Mouse (Mus musculus) neutrophil, adult 5-6 weeks (primary cell): ENCODE measurements around the gene Anks1. TPM values are rescaled to one million over a fixed set of nuclear protein-coding genes. Genes with fewer than 3 reads are reported as not detected.

ENCODE experiments used
- ATAC-seq: fragments of 151-379, 151-347 bp; 2 replicates; pipeline ENCODE4 v1.8.0; 2017; ENCODE audit warnings: mild to moderate bottlenecking, moderate TSS enrichment; ENCODE audit not compliant: insufficient number of reproducible peaks, poor library complexity, low FRiP score, severe bottlenecking; ENCODE audit errors: extremely low read depth
- total RNA-seq: library from RNA; stranded (forward); fragments of 200-1000 nt; gene quantifications from 2 replicates; pipeline ENCODE4 v1.2.3, GENCODE M21; 2017

Anks1 gene
- total RNA-seq, 1 experiment from 2014 or later, result 31.7 TPM

GRCm38 (mm10) chr17:28009716-28010114, 100.6 kb downstream of the Anks1 start:
- ATAC-seq, result no peak

GRCm38 (mm10) chr17:28010925-28011324, 101.8 kb downstream of the Anks1 start:
- no peak for ATAC-seq

GRCm38 (mm10) chr17:28012851-28013250, 103.7 kb downstream of the Anks1 start:
- no peak for ATAC-seq

GRCm38 (mm10) chr17:28013259-28013875, 104.3 kb downstream of the Anks1 start:
- ATAC-seq, result peak; percentile 86

GRCm38 (mm10) chr17:28014449-28014848, 105.3 kb downstream of the Anks1 start:
- no peak for ATAC-seq

GRCm38 (mm10) chr17:28015068-28015730, 106.1 kb downstream of the Anks1 start:
- ATAC-seq, result peak; percentile 53

GRCm38 (mm10) chr17:28016056-28016797, 107.1 kb downstream of the Anks1 start:
- no peak for ATAC-seq

GRCm38 (mm10) chr17:28018344-28018743, 109.2 kb downstream of the Anks1 start:
- ATAC-seq, result no peak

GRCm38 (mm10) chr17:28018776-28019175, 109.7 kb downstream of the Anks1 start:
- no peak for ATAC-seq

GRCm38 (mm10) chr17:28019785-28020696, 110.9 kb downstream of the Anks1 start:
- ATAC-seq, result no peak

GRCm38 (mm10) chr17:28021911-28022310, 112.8 kb downstream of the Anks1 start:
- no peak for ATAC-seq

GRCm38 (mm10) chr17:28022854-28023655, 113.9 kb downstream of the Anks1 start:
- no peak for ATAC-seq

GRCm38 (mm10) chr17:28025541-28025961, 116.4 kb downstream of the Anks1 start:
- ATAC-seq, result no peak

GRCm38 (mm10) chr17:28026111-28026872, 117.2 kb downstream of the Anks1 start:
- no peak for ATAC-seq

GRCm38 (mm10) chr17:28027197-28027596, 118.1 kb downstream of the Anks1 start:
- no peak for ATAC-seq

GRCm38 (mm10) chr17:28028236-28028635, 119.1 kb downstream of the Anks1 start:
- no peak for ATAC-seq

GRCm38 (mm10) chr17:28029308-28029707, 120.2 kb downstream of the Anks1 start:
- no peak for ATAC-seq

GRCm38 (mm10) chr17:28030446-28030845, 121.3 kb downstream of the Anks1 start:
- no peak for ATAC-seq
